Mouse (Mus musculus): Measurements from ENCODE around the gene Orm3. TPM values are rescaled to one million over a fixed set of nuclear protein-coding genes. Genes with fewer than 3 reads are reported as not detected.

The Orm3 gene
- polyA plus RNA-seq, 1 experiment from 2014 or later, result not detected

- Histone ChIP-seq H3K27me3 (ENCODE audit: control insufficient read depth, insufficient read depth, low read length) (no peaks in the 10 kb centered on the region), H3K4me3 (ENCODE audit: low read depth, low read length) (no peak overlapping the region), H3K36me3 (ENCODE audit: control insufficient read depth, insufficient read depth, low read length) (no peaks in the 10 kb centered on the region), H3K4me1 (replicated peaks; ENCODE audit: control insufficient read depth, insufficient read depth, low read length) (peaks cover 20% of the 10 kb centered on the region), H3K9me3 (ENCODE audit: control insufficient read depth, low read length) (no peaks in the 10 kb centered on the region), H3K9ac (ENCODE audit: low read depth, low read length) (peak overlapping the region; percentile 53), H3K27ac (ENCODE audit: low read depth, low read length) (peak overlapping the region; percentile 71), H3K4me2 (replicated peaks; ENCODE audit: low read depth, low read length) (peak overlapping the region; percentile 26)
- WGBS, result 68% methylated on average over 6 of the region's 6 CpGs
- ATAC-seq (ENCODE audit: low FRiP score) (no peak), DNase-seq (ENCODE audit: low spot score) (no peak)
These were observed 46.6 kb downstream of the Orm3 start for GRCm38 (mm10) chr4:63402558-63402957.

GRCm38 (mm10) chr4:63403040-63403959 lies 47.3 kb downstream of the Orm3 start, which contains the start of gene Akna:
Gene Akna, minus strand, starts transcription at chr4:63403354.
- H3K4me2 ChIP-seq (replicated peaks; ENCODE audit: low read depth, low read length), result peak within 1 kb of the TSS; percentile 26
- peak within 1 kb of the TSS; percentile 53 for H3K9ac ChIP-seq (ENCODE audit: low read depth, low read length)
- peak within 1 kb of the TSS; percentile 19; the same call in 1 of the 2 replicates for H3K4me3 ChIP-seq (ENCODE audit: low read depth, low read length)
- peaks cover 20% of the 10 kb centered on the region for H3K4me1 ChIP-seq (replicated peaks; ENCODE audit: control insufficient read depth, insufficient read depth, low read length)
- H3K9me3 ChIP-seq (ENCODE audit: control insufficient read depth, low read length), result no peaks in the 10 kb centered on the region
- DNase-seq (ENCODE audit: low spot score) (peak; percentile 79), ATAC-seq (ENCODE audit: low FRiP score) (peak; percentile 76)
- 20% methylated on average over 16 of the region's 17 CpGs for WGBS
- H3K27me3 ChIP-seq (ENCODE audit: control insufficient read depth, insufficient read depth, low read length), result no peaks in the 10 kb centered on the region
- peak within 1 kb of the TSS; percentile 71 for H3K27ac ChIP-seq (ENCODE audit: low read depth, low read length)
- H3K36me3 ChIP-seq (ENCODE audit: control insufficient read depth, insufficient read depth, low read length), result no peaks in the 10 kb centered on the region

- no peak overlapping the region; the same call in 1 of the 2 replicates for H3K4me2 ChIP-seq (replicated peaks; ENCODE audit: low read depth, low read length)
- H3K27me3 ChIP-seq (ENCODE audit: control insufficient read depth, insufficient read depth, low read length), result no peaks in the 10 kb centered on the region
- no peak for ATAC-seq (ENCODE audit: low FRiP score)
- no peak overlapping the region for H3K9ac ChIP-seq (ENCODE audit: low read depth, low read length)
- no peak for DNase-seq (ENCODE audit: low spot score)
- WGBS, result 69% methylated on average over 7 of the region's 7 CpGs
- H3K4me1 ChIP-seq (replicated peaks; ENCODE audit: control insufficient read depth, insufficient read depth, low read length), result peaks cover 23% of the 10 kb centered on the region
- no peak overlapping the region for H3K4me3 ChIP-seq (ENCODE audit: low read depth, low read length)
- H3K36me3 ChIP-seq (ENCODE audit: control insufficient read depth, insufficient read depth, low read length), result no peaks in the 10 kb centered on the region
- no peak overlapping the region for H3K27ac ChIP-seq (ENCODE audit: low read depth, low read length)
- no peaks in the 10 kb centered on the region for H3K9me3 ChIP-seq (ENCODE audit: control insufficient read depth, low read length)
These were observed 48.2 kb downstream of the Orm3 start for GRCm38 (mm10) chr4:63404205-63404604.

GRCm38 (mm10) chr4:63405051-63405450 lies 49.1 kb downstream of the Orm3 start:
- no peak for DNase-seq (ENCODE audit: low spot score)
- peaks cover 23% of the 10 kb centered on the region for H3K4me1 ChIP-seq (replicated peaks; ENCODE audit: control insufficient read depth, insufficient read depth, low read length)
- H3K4me3 ChIP-seq (ENCODE audit: low read depth, low read length), result no peak overlapping the region
- no peaks in the 10 kb centered on the region for H3K9me3 ChIP-seq (ENCODE audit: control insufficient read depth, low read length)
- H3K27ac ChIP-seq (ENCODE audit: low read depth, low read length), result no peak overlapping the region; the same call in 1 of the 2 replicates
- H3K4me2 ChIP-seq (replicated peaks; ENCODE audit: low read depth, low read length), result no peak overlapping the region
- peak; percentile 8; the same call in 1 of the 2 replicates for ATAC-seq (ENCODE audit: low FRiP score)
- no peak overlapping the region for H3K9ac ChIP-seq (ENCODE audit: low read depth, low read length)
- WGBS, result 31% methylated on average over 7 of the region's 7 CpGs
- no peaks in the 10 kb centered on the region for H3K27me3 ChIP-seq (ENCODE audit: control insufficient read depth, insufficient read depth, low read length)
- H3K36me3 ChIP-seq (ENCODE audit: control insufficient read depth, insufficient read depth, low read length), result no peaks in the 10 kb centered on the region

GRCm38 (mm10) chr4:63405683-63406082 lies 49.7 kb downstream of the Orm3 start:
- WGBS, result 63% methylated on average over 4 of the region's 4 CpGs
- no peaks in the 10 kb centered on the region for H3K9me3 ChIP-seq (ENCODE audit: control insufficient read depth, low read length)
- H3K9ac ChIP-seq (ENCODE audit: low read depth, low read length), result no peak overlapping the region
- no peak overlapping the region for H3K4me2 ChIP-seq (replicated peaks; ENCODE audit: low read depth, low read length)
- DNase-seq (ENCODE audit: low spot score), result no peak
- H3K4me1 ChIP-seq (replicated peaks; ENCODE audit: control insufficient read depth, insufficient read depth, low read length), result peaks cover 22% of the 10 kb centered on the region
- no peaks in the 10 kb centered on the region for H3K27me3 ChIP-seq (ENCODE audit: control insufficient read depth, insufficient read depth, low read length)
- ATAC-seq (ENCODE audit: low FRiP score), result no peak
- H3K4me3 ChIP-seq (ENCODE audit: low read depth, low read length), result no peak overlapping the region
- no peak overlapping the region for H3K27ac ChIP-seq (ENCODE audit: low read depth, low read length)
- no peaks in the 10 kb centered on the region for H3K36me3 ChIP-seq (ENCODE audit: control insufficient read depth, insufficient read depth, low read length)

GRCm38 (mm10) chr4:63408247-63408646 lies 52.3 kb downstream of the Orm3 start:
- Histone ChIP-seq H3K4me1 (replicated peaks; ENCODE audit: control insufficient read depth, insufficient read depth, low read length) (peaks cover 18% of the 10 kb centered on the region), H3K4me2 (replicated peaks; ENCODE audit: low read depth, low read length) (no peak overlapping the region), H3K27me3 (ENCODE audit: control insufficient read depth, insufficient read depth, low read length) (no peaks in the 10 kb centered on the region), H3K9me3 (ENCODE audit: control insufficient read depth, low read length) (no peaks in the 10 kb centered on the region), H3K4me3 (ENCODE audit: low read depth, low read length) (no peak overlapping the region), H3K27ac (ENCODE audit: low read depth, low read length) (no peak overlapping the region), H3K36me3 (ENCODE audit: control insufficient read depth, insufficient read depth, low read length) (no peaks in the 10 kb centered on the region), H3K9ac (ENCODE audit: low read depth, low read length) (no peak overlapping the region)
- 70% methylated on average over 7 of the region's 7 CpGs for WGBS
- ATAC-seq (ENCODE audit: low FRiP score) (no peak), DNase-seq (ENCODE audit: low spot score) (no peak)

- Histone ChIP-seq H3K4me3 (ENCODE audit: low read depth, low read length) (no peak overlapping the region), H3K4me1 (replicated peaks; ENCODE audit: control insufficient read depth, insufficient read depth, low read length) (peaks cover 15% of the 10 kb centered on the region)
These were observed 52.7 kb downstream of the Orm3 start for GRCm38 (mm10) chr4:63408649-63409048.

More at GRCm38 (mm10) chr4:63408649-63409048, 52.7 kb downstream of the Orm3 start:
- Histone ChIP-seq H3K9me3 (ENCODE audit: control insufficient read depth, low read length) (no peaks in the 10 kb centered on the region), H3K36me3 (ENCODE audit: control insufficient read depth, insufficient read depth, low read length) (no peaks in the 10 kb centered on the region), H3K4me2 (replicated peaks; ENCODE audit: low read depth, low read length) (peak overlapping the region; percentile 91; the same call in 1 of the 2 replicates), H3K27ac (ENCODE audit: low read depth, low read length) (no peak overlapping the region), H3K27me3 (ENCODE audit: control insufficient read depth, insufficient read depth, low read length) (no peaks in the 10 kb centered on the region), H3K9ac (ENCODE audit: low read depth, low read length) (no peak overlapping the region)
- ATAC-seq (ENCODE audit: low FRiP score) (peak; percentile 52), DNase-seq (ENCODE audit: low spot score) (peak; percentile 79)
- 11% methylated on average over 8 of the region's 8 CpGs for WGBS
